Mouse (Mus musculus): ENCODE measurements at regions not wholly inside any gene's neighbourhood (a gene's known extent, or its start where the extent isn't known, plus 50 kb on each side); places are given as distances from the start of the nearest gene placed in this dataset.

- no peak for TF ChIP-seq POLR2A (IDR thresholded peaks at IDR 0.05; ENCODE audit: control insufficient read depth, low read depth, low read length)
- TF ChIP-seq CTCF (IDR thresholded peaks at IDR 0.05; ENCODE audit: control insufficient read depth, insufficient read depth, insufficient replicate concordance, low read depth, low read length) = no peak
These were observed 106.3 kb upstream of the Irs2 start for GRCm38 (mm10) chr8:11114531-11114930.
